ENCODE assay signal across 9 mouse cellular contexts in genomic region chr14:74913381-74914230, GRCm38 (mm10). TPM values are rescaled to one million over a fixed set of nuclear protein-coding genes. Genes with fewer than 3 reads are reported as not detected.
DNase-seq lines count a peak whose midpoint lies in the region; ATAC-seq lines count a peak whose summit lies in the region.
"Had no signal": no experiment of that assay in that cellular context is flagged by ENCODE, and none has a peak within 500 bp of the region (broad histone marks: within the 10 kb centered on the region; RNA-seq: fewer than 3 reads in every experiment).

No protein-coding gene starts in this region.

- H3K27ac ChIP-seq in forebrain, embryonic 14.5 days (ENCODE audit: low read depth, low read length): no peak overlapping the region
- no peak overlapping the region for H3K27ac ChIP-seq in forebrain, embryonic 12.5 days
- peak overlapping the region; percentile 79 for H3K27ac ChIP-seq in intestine, embryonic 14.5 days (ENCODE audit: low read depth)
- H3K27ac ChIP-seq: limb, embryonic 12.5 days had no signal

- peaks cover 4% of the 10 kb centered on the region; the same call in 1 of the 2 replicates for H3K4me1 ChIP-seq in forebrain, embryonic 14.5 days (ENCODE audit: control insufficient read depth, insufficient read depth, low read length)
- H3K4me1 ChIP-seq in forebrain, embryonic 12.5 days: peaks cover 5% of the 10 kb centered on the region; the same call in 1 of the 2 replicates
- peaks cover 47% of the 10 kb centered on the region for H3K4me1 ChIP-seq in intestine, embryonic 14.5 days (replicated peaks; ENCODE audit: control insufficient read depth, insufficient read depth, low read length)

- no peak overlapping the region for H3K4me2 ChIP-seq in forebrain, embryonic 14.5 days (ENCODE audit: low read length)
- no peak overlapping the region for H3K4me2 ChIP-seq in forebrain, embryonic 12.5 days
- H3K4me2 ChIP-seq in intestine, embryonic 14.5 days (ENCODE audit: low read length): peak overlapping the region; percentile 7; the same call in 1 of the 2 replicates
- H3K4me2 ChIP-seq: limb, embryonic 12.5 days had no signal

- H3K4me3 ChIP-seq in forebrain, embryonic 14.5 days (ENCODE audit: low read depth, low read length): no peak overlapping the region
- H3K4me3 ChIP-seq in forebrain, embryonic 12.5 days (replicated peaks): no peak overlapping the region
- H3K4me3 ChIP-seq in intestine, embryonic 14.5 days (ENCODE audit: low read depth, low read length): no peak overlapping the region
- H3K4me3 ChIP-seq: limb, embryonic 12.5 days had no signal

- H3K9ac ChIP-seq in forebrain, embryonic 14.5 days (ENCODE audit: low read length): no peak overlapping the region
- no peak overlapping the region for H3K9ac ChIP-seq in forebrain, embryonic 12.5 days
- no peak overlapping the region for H3K9ac ChIP-seq in intestine, embryonic 14.5 days (ENCODE audit: low read length)
- H3K9ac ChIP-seq: limb, embryonic 12.5 days had no signal

- H3K27me3 ChIP-seq in forebrain, embryonic 14.5 days (replicated peaks; ENCODE audit: control insufficient read depth, insufficient read depth, low read length): no peaks in the 10 kb centered on the region
- no peaks in the 10 kb centered on the region for H3K27me3 ChIP-seq in forebrain, embryonic 12.5 days
- no peaks in the 10 kb centered on the region for H3K27me3 ChIP-seq in intestine, embryonic 14.5 days (replicated peaks; ENCODE audit: control insufficient read depth, insufficient read depth, low read length)
- H3K27me3 ChIP-seq: limb, embryonic 12.5 days had no signal

- WGBS in forebrain, embryonic 14.5 days: 79% methylated on average over 20 of the region's 20 CpGs
- 85% methylated on average over 20 of the region's 20 CpGs for WGBS in forebrain, embryonic 12.5 days
- WGBS in intestine, embryonic 14.5 days: 44% methylated on average over 20 of the region's 20 CpGs

- ATAC-seq in forebrain, embryonic 14.5 days: no peak
- ATAC-seq in forebrain, embryonic 12.5 days (ENCODE audit: low FRiP score): no peak
- no peak for ATAC-seq in intestine, embryonic 14.5 days (replicated peaks; ENCODE audit: low FRiP score, low TSS enrichment, low read depth)

- peak; percentile 5 for DNase-seq in forebrain, embryonic 14.5 days (ENCODE audit: low spot score)
- DNase-seq in adrenal gland, adult 18-20 months (ENCODE audit: low spot score in 2 of 2): peak; percentile 36 to 44
- DNase-seq in intestine, embryonic 14.5 days (ENCODE audit: low spot score): no peak
- DNase-seq in lung, postnatal 36 days: peak; percentile 61
- no peak for DNase-seq in layer of hippocampus, postnatal 36 days
- no peak for DNase-seq in gastrocnemius, postnatal 14 days
- DNase-seq in thymus, adult 18-20 months: no peak

- H3K36me3 ChIP-seq in forebrain, embryonic 14.5 days (ENCODE audit: control insufficient read depth, insufficient read depth, low read length): no peaks in the 10 kb centered on the region
- H3K36me3 ChIP-seq in forebrain, embryonic 12.5 days (replicated peaks): no peaks in the 10 kb centered on the region
- no peaks in the 10 kb centered on the region for H3K36me3 ChIP-seq in intestine, embryonic 14.5 days (ENCODE audit: control insufficient read depth, insufficient read depth, low read length)
- H3K36me3 ChIP-seq: limb, embryonic 12.5 days had no signal

- no peaks in the 10 kb centered on the region for H3K9me3 ChIP-seq in forebrain, embryonic 14.5 days (replicated peaks; ENCODE audit: control insufficient read depth, low read length)
- no peaks in the 10 kb centered on the region for H3K9me3 ChIP-seq in forebrain, embryonic 12.5 days
- H3K9me3 ChIP-seq in intestine, embryonic 14.5 days (ENCODE audit: control insufficient read depth, low read length): no peaks in the 10 kb centered on the region
- H3K9me3 ChIP-seq: limb, embryonic 12.5 days had no signal

- intact Hi-C loops in gastrocnemius, postnatal 14 days (cut with DNase I; ENCODE audit: low total_unique reads): no loop called here

RNA-seq across cellular contexts. Expression of gene Lrch1, which starts 34.1 kb away (rescaled TPM):
- polyA plus RNA-seq in forebrain, embryonic 14.5 days (2014; fragmentation: Nextera tagmentation; extraction: Ambion mirVana): 6.8 and 10.7 TPM in 2 replicates
- 12.6 and 13.6 TPM in 2 replicates for polyA plus RNA-seq in forebrain, embryonic 12.5 days (2016; fragmentation: Nextera tagmentation; extraction: Ambion mirVana)
- total RNA-seq in adrenal gland, adult 18-20 months (2021): 10 to 100 TPM; 14.0 to 14.2 TPM
- polyA plus RNA-seq in intestine, embryonic 14.5 days (2014; fragmentation: Nextera tagmentation; extraction: Ambion mirVana): 12.6 and 14.4 TPM in 2 replicates
- 10 to 100 TPM; 15.7 to 18.7 TPM for total RNA-seq in layer of hippocampus, postnatal 36 days (2021)
- total RNA-seq in gastrocnemius, postnatal 14 days (2021): 1 to 10 TPM; 5.5 to 6.6 TPM

Comparison
In these comparisons a context has a peak if more than half of its experiments do, and no peak if none do; other contexts are left out.
1. DNase-seq: peak in forebrain, embryonic 14.5 days (single experiment), adrenal gland, adult 18-20 months (2 of 2) and lung, postnatal 36 days (single experiment); none in intestine, embryonic 14.5 days (single experiment), layer of hippocampus, postnatal 36 days (0 of 2), gastrocnemius, postnatal 14 days (single experiment) and thymus, adult 18-20 months (0 of 2).